7 mouse cellular contexts compared by ENCODE assay signal in genomic region chr1:165194662-165195013, GRCm38 (mm10). TPM values are rescaled to one million over a fixed set of nuclear protein-coding genes. Genes with fewer than 3 reads are reported as not detected.
DNase-seq lines count a peak whose midpoint lies in the region; ATAC-seq and TF ChIP-seq lines count a peak whose summit lies in the region.

No protein-coding gene starts in this region.

- ATAC-seq in forebrain, embryonic 12.5 days (ENCODE audit: low FRiP score) = no peak; the same call in 1 of the 2 replicates
- 0 out of 2 replicates have a peak, but pooled peaks have one; percentile 6 for ATAC-seq in limb, embryonic 15.5 days (ENCODE audit: insufficient number of reproducible peaks, low FRiP score, low TSS enrichment, low read depth)
- ATAC-seq in stomach, embryonic 16.5 days (ENCODE audit: insufficient read depth, low FRiP score) = peak; percentile 35

- TF ChIP-seq POLR2A in spleen, adult 2 months (IDR thresholded peaks at IDR 0.05; ENCODE audit: low read depth, low read length) = no peak

- no peaks in the 10 kb centered on the region for H3K36me3 ChIP-seq in spleen, adult 2 months (ENCODE audit: control insufficient read depth, insufficient read depth, low read length)
- no peaks in the 10 kb centered on the region for H3K36me3 ChIP-seq in forebrain, embryonic 12.5 days (replicated peaks)
- no peaks in the 10 kb centered on the region for H3K36me3 ChIP-seq in limb, embryonic 15.5 days
- no peaks in the 10 kb centered on the region for H3K36me3 ChIP-seq in stomach, embryonic 16.5 days (ENCODE audit: control insufficient read depth, insufficient read depth, low read length)

- H3K4me3 ChIP-seq in spleen, adult 2 months (ENCODE audit: extremely low read depth, insufficient read depth, insufficient read length) = peak overlapping the region; percentile 81
- peak overlapping the region; percentile 75 for H3K4me3 ChIP-seq in forebrain, embryonic 12.5 days (replicated peaks)
- H3K4me3 ChIP-seq in limb, embryonic 15.5 days = peak overlapping the region; percentile 79
- H3K4me3 ChIP-seq in stomach, embryonic 16.5 days (replicated peaks; ENCODE audit: low read length) = peak overlapping the region; percentile 61

- H3K9me3 ChIP-seq in forebrain, embryonic 12.5 days = no peaks in the 10 kb centered on the region
- no peaks in the 10 kb centered on the region for H3K9me3 ChIP-seq in limb, embryonic 15.5 days
- H3K9me3 ChIP-seq in stomach, embryonic 16.5 days (replicated peaks; ENCODE audit: control insufficient read depth, low read length) = no peaks in the 10 kb centered on the region

- DNase-seq in spleen, adult 2 months (ENCODE audit: low read depth in 1 of 2, low spot score in 2 of 2) = no peak
- DNase-seq in spleen, adult 18-20 months = no peak
- DNase-seq in adrenal gland, adult 8-10 months = no peak
- no peak for DNase-seq in cerebellum, adult 8-10 months

- TF ChIP-seq CTCF in spleen, adult 2 months (IDR thresholded peaks at IDR 0.05; ENCODE audit: extremely low read depth, insufficient read depth, insufficient read length, insufficient replicate concordance) = no peak

- H3K4me2 ChIP-seq in forebrain, embryonic 12.5 days = peak overlapping the region; percentile 91
- peak overlapping the region; percentile 90 for H3K4me2 ChIP-seq in limb, embryonic 15.5 days
- H3K4me2 ChIP-seq in stomach, embryonic 16.5 days (ENCODE audit: low read depth, low read length) = peak overlapping the region; percentile 68

- peak overlapping the region; percentile 44 for H3K27ac ChIP-seq in spleen, adult 2 months (ENCODE audit: insufficient read depth, low read length)
- no peak overlapping the region for H3K27ac ChIP-seq in forebrain, embryonic 12.5 days
- peak overlapping the region; percentile 86; the same call in 1 of the 2 replicates for H3K27ac ChIP-seq in limb, embryonic 15.5 days
- H3K27ac ChIP-seq in stomach, embryonic 16.5 days (ENCODE audit: low read length) = peak overlapping the region; percentile 94

- peaks cover 6% of the 10 kb centered on the region; the same call in 1 of the 2 replicates for H3K4me1 ChIP-seq in spleen, adult 2 months (ENCODE audit: control insufficient read depth, insufficient read depth, insufficient read length)
- H3K4me1 ChIP-seq in forebrain, embryonic 12.5 days = peaks cover 11% of the 10 kb centered on the region
- H3K4me1 ChIP-seq in limb, embryonic 15.5 days = 0 out of 2 replicates have a peak, but pooled peaks cover 2% of the 10 kb centered on the region
- no peaks in the 10 kb centered on the region for H3K4me1 ChIP-seq in stomach, embryonic 16.5 days (ENCODE audit: control insufficient read depth, insufficient read depth, low read length)

- WGBS in spleen, adult 2 months = 7% methylated on average over 5 of the region's 5 CpGs
- WGBS in forebrain, embryonic 12.5 days = 13% methylated on average over 5 of the region's 5 CpGs
- 6% methylated on average over 5 of the region's 5 CpGs for WGBS in limb, embryonic 15.5 days
- 6% methylated on average over 5 of the region's 5 CpGs for WGBS in stomach, embryonic 16.5 days

- H3K27me3 ChIP-seq in spleen, adult 2 months (ENCODE audit: control insufficient read depth, insufficient read depth, low read length) = no peaks in the 10 kb centered on the region
- peaks cover 5% of the 10 kb centered on the region for H3K27me3 ChIP-seq in forebrain, embryonic 12.5 days
- no peaks in the 10 kb centered on the region for H3K27me3 ChIP-seq in limb, embryonic 15.5 days
- no peaks in the 10 kb centered on the region for H3K27me3 ChIP-seq in stomach, embryonic 16.5 days (ENCODE audit: control insufficient read depth, insufficient read depth, low read length)

- H3K9ac ChIP-seq in forebrain, embryonic 12.5 days = peak overlapping the region; percentile 60
- no peak overlapping the region; the same call in 1 of the 2 replicates for H3K9ac ChIP-seq in limb, embryonic 15.5 days
- peak overlapping the region; percentile 86 for H3K9ac ChIP-seq in stomach, embryonic 16.5 days (ENCODE audit: low read length)

RNA-seq across cellular contexts. Expression of gene Sft2d2, which starts 0.4 kb away (rescaled TPM):
- 34.5 and 38.1 TPM in 2 replicates for polyA plus RNA-seq in spleen, adult 2 months (2012; rRNA removed)
- 10.6 and 11.9 TPM in 2 replicates for polyA plus RNA-seq in forebrain, embryonic 12.5 days (2016; fragmentation: Nextera tagmentation; extraction: Ambion mirVana)
- 22.2 and 24.0 TPM in 2 replicates for polyA plus RNA-seq in limb, embryonic 15.5 days (2015; fragmentation: Nextera tagmentation; extraction: Ambion mirVana)
- polyA plus RNA-seq in stomach, embryonic 16.5 days (2015; fragmentation: Nextera tagmentation; extraction: Ambion mirVana) = 31.4 and 34.0 TPM in 2 replicates
- 10 to 100 TPM; 36.9 to 45.8 (median 41.3) TPM for total RNA-seq in adrenal gland, adult 8-10 months (2022)

RNA-seq across cellular contexts. Expression of gene Tbx19, which starts 34.1 kb away (rescaled TPM):
- 0.15 and 0.16 TPM in 2 replicates for polyA plus RNA-seq in spleen, adult 2 months (2012; rRNA removed)
- polyA plus RNA-seq in forebrain, embryonic 12.5 days (2016; fragmentation: Nextera tagmentation; extraction: Ambion mirVana) = not detected in 2 replicates
- not detected in 2 replicates for polyA plus RNA-seq in limb, embryonic 15.5 days (2015; fragmentation: Nextera tagmentation; extraction: Ambion mirVana)
- not detected in 2 replicates for polyA plus RNA-seq in stomach, embryonic 16.5 days (2015; fragmentation: Nextera tagmentation; extraction: Ambion mirVana)
- total RNA-seq in adrenal gland, adult 8-10 months (2022) = not detected

RNA-seq across cellular contexts. Expression of gene Tiprl, which starts 42.2 kb away (rescaled TPM):
- 13.2 and 17.1 TPM in 2 replicates for polyA plus RNA-seq in spleen, adult 2 months (2012; rRNA removed)
- polyA plus RNA-seq in forebrain, embryonic 12.5 days (2016; fragmentation: Nextera tagmentation; extraction: Ambion mirVana) = 106 and 107 TPM in 2 replicates
- polyA plus RNA-seq in limb, embryonic 15.5 days (2015; fragmentation: Nextera tagmentation; extraction: Ambion mirVana) = 93.2 and 95.3 TPM in 2 replicates
- 87.0 and 87.3 TPM in 2 replicates for polyA plus RNA-seq in stomach, embryonic 16.5 days (2015; fragmentation: Nextera tagmentation; extraction: Ambion mirVana)
- 10 to 100 TPM; 57.9 to 65.5 (median 62.0) TPM for total RNA-seq in adrenal gland, adult 8-10 months (2022)
